Mouse (Mus musculus) brain, embryonic 14.5 days (tissue): ENCODE results near the gene Arl13a.

Experiments
- CTCF ChIP-seq: fragments of 200-500 bp; IDR thresholded peaks from 2 replicates; pipeline ENCODE4 v1.5.1; 2012; ENCODE audit warnings: inconsistent platforms, mild to moderate bottlenecking, moderate library complexity, borderline replicate concordance; ENCODE audit not compliant: insufficient read depth, insufficient read length; ENCODE audit errors: extremely low read depth
- POLR2A ChIP-seq: fragments of 200-500 bp; IDR thresholded peaks from 2 replicates; pipeline ENCODE4 v1.6.1; 2012; ENCODE audit warnings: mild to moderate bottlenecking, inconsistent platforms, borderline replicate concordance; ENCODE audit not compliant: poor library complexity, insufficient read depth, insufficient read length, severe bottlenecking; ENCODE audit errors: extremely low read depth

GRCm38 (mm10) chrX:134233048-134233447, 45.7 kb downstream of the Arl13a start:
- TF ChIP-seq CTCF: no peak
- no peak for TF ChIP-seq POLR2A
